Comparison of ENCODE assay signal across 8 mouse cellular contexts in the genomic region with DNA sequence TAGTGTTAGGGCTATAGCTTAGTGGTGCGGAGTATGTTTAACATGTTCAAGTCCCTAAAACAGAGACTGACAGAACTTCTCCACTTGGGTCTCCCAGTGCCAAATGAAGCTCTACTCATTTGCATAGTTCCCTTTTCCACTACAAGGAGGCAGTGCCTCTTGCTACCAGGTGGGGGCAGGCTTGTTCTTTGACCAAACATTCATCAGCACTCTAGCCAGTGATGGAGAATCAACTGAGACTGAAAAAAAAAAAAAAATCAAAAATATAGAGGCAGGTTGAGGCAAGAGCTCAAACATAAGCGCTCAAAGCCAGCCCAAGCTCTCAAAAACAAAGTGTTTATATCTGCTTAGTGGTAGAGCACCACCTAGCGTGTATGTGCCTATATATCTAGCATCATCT. TPM values are rescaled to one million over a fixed set of nuclear protein-coding genes. Genes with fewer than 3 reads are reported as not detected.
DNase-seq lines count a peak whose midpoint lies in the region; ATAC-seq lines count a peak whose summit lies in the region.

No protein-coding gene starts in this region.

- ATAC-seq in hematopoietic stem cell, adult 5-6 weeks (replicated peaks in 1 of 2; ENCODE audit: insufficient read depth in 1 of 2, low FRiP score in 2 of 2, low TSS enrichment in 1 of 2, low read depth in 1 of 2, poor library complexity in 2 of 2, severe bottlenecking in 2 of 2) = peak; percentile 40 to 47; a peak in 1 of 4 replicates

- DNase-seq in gastrocnemius, adult 18-20 months (ENCODE audit: low spot score) = peak; percentile 60
- no peak for DNase-seq in gastrocnemius, adult 8-10 months (ENCODE audit: low spot score in 2 of 2)
- peak; percentile 54 for DNase-seq in right cerebral cortex, postnatal 4 days
- DNase-seq in right cerebral cortex, adult 18-20 months = no peak
- peak; percentile 79 for DNase-seq in c-Kit-positive CD71-negative TER-119-negative erythroid progenitor cells, embryonic 14.5 days (ENCODE audit: low read depth)
- DNase-seq in lung, postnatal 36 days = peak; percentile 84
- peak; percentile 35 to 74 for DNase-seq in thymus, postnatal 10 days (ENCODE audit: low spot score in 2 of 2)

RNA-seq across cellular contexts. Expression of gene Slc3a2, which starts 4.8 kb away (rescaled TPM):
- total RNA-seq in gastrocnemius, adult 18-20 months (2021) = 10 to 100 TPM; 30.2 to 37.3 TPM
- total RNA-seq in gastrocnemius, adult 8-10 months (2022) = 10 to 100 TPM; 29.7 to 37.0 (median 31.1) TPM
- 88.1 and 113 TPM in 2 replicates for total RNA-seq in hematopoietic stem cell, adult 5-6 weeks (2017)

RNA-seq across cellular contexts. Expression of gene Wdr74, which starts 17.3 kb away (rescaled TPM):
- 10 to 100 TPM; 16.4 to 16.9 TPM for total RNA-seq in gastrocnemius, adult 18-20 months (2021)
- total RNA-seq in gastrocnemius, adult 8-10 months (2022) = 10 to 100 TPM; 14.0 to 16.7 (median 14.9) TPM
- 58.5 and 90.9 TPM in 2 replicates for total RNA-seq in hematopoietic stem cell, adult 5-6 weeks (2017)

RNA-seq across cellular contexts. Expression of gene 1700092M07Rik, which starts 22.2 kb away (rescaled TPM):
- total RNA-seq in gastrocnemius, adult 18-20 months (2021) = 1 to 10 TPM in 1 of 2 experiments, not detected in 1; 1.0 TPM
- not detected for total RNA-seq in gastrocnemius, adult 8-10 months (2022)
- total RNA-seq in hematopoietic stem cell, adult 5-6 weeks (2017) = not detected in 2 replicates

RNA-seq across cellular contexts. Expression of gene Stx5a, which starts 22.9 kb away (rescaled TPM):
- 10 to 100 TPM; 16.0 to 16.6 TPM for total RNA-seq in gastrocnemius, adult 18-20 months (2021)
- total RNA-seq in gastrocnemius, adult 8-10 months (2022) = 10 to 100 TPM; 12.3 to 19.8 (median 14.9) TPM
- total RNA-seq in hematopoietic stem cell, adult 5-6 weeks (2017) = 90.9 and 120 TPM in 2 replicates

RNA-seq across cellular contexts. Expression of gene Nxf1, which starts 38.5 kb away (rescaled TPM):
- total RNA-seq in gastrocnemius, adult 18-20 months (2021) = 10 to 100 TPM; 27.5 to 31.3 TPM
- total RNA-seq in gastrocnemius, adult 8-10 months (2022) = 10 to 100 TPM; 24.0 to 34.0 (median 27.7) TPM
- total RNA-seq in hematopoietic stem cell, adult 5-6 weeks (2017) = 87.8 and 104 TPM in 2 replicates

Comparison
In these comparisons a context has a peak if more than half of its experiments do, and no peak if none do; other contexts are left out.
1. DNase-seq: peak in gastrocnemius, adult 18-20 months (single experiment), right cerebral cortex, postnatal 4 days (single experiment), c-Kit-positive CD71-negative TER-119-negative erythroid progenitor cells, embryonic 14.5 days (single experiment), lung, postnatal 36 days (single experiment) and thymus, postnatal 10 days (2 of 2); none in gastrocnemius, adult 8-10 months (0 of 2) and right cerebral cortex, adult 18-20 months (single experiment).